Mouse (Mus musculus) testis, adult 2 months (tissue): ENCODE measurements at regions not wholly inside any gene's neighbourhood (a gene's known extent, or its start where the extent isn't known, plus 50 kb on each side); places are given as distances from the start of the nearest gene placed in this dataset.

Experiments
- CTCF ChIP-seq: fragments of 200-500 bp; IDR thresholded peaks from 2 replicates; pipeline ENCODE4 v1.5.1; 2012; ENCODE audit warnings: low read depth, mild to moderate bottlenecking, inconsistent platforms, low read length, moderate library complexity; ENCODE audit not compliant: control insufficient read depth, insufficient read depth, insufficient replicate concordance
- POLR2A ChIP-seq: fragments of 200-500 bp; IDR thresholded peaks from 2 replicates; pipeline ENCODE4 v1.6.1; 2012; ENCODE audit warnings: low read depth, mild to moderate bottlenecking, inconsistent platforms, low read length, moderate library complexity; ENCODE audit not compliant: control insufficient read depth

- TF ChIP-seq CTCF, result no peak
- TF ChIP-seq POLR2A, result no peak
These were observed 144.2 kb upstream of the Gm5148 start for GRCm38 (mm10) chr3:37868454-37868853.
